Mouse (Mus musculus) T-helper 17 cell (primary cell): ENCODE results near the gene Siah2.

Source experiments
- in situ Hi-C, 2 experiments: fragments of 300-600 bp; cut with MboI, MseI; formaldehyde crosslinking; loops; 1 replicate in 1 of 2; 2 replicates in 1 of 2; pipeline ENCODE4 v1.15.1; 2025; ENCODE audit warnings: high pct_unique_total_duplicates in 2 of 2

The Siah2 gene

GRCm38 (mm10) chr3:58672481-58673183 is 19.6 kb downstream of the Siah2 start:
- in situ Hi-C loops = no loop called here

- in situ Hi-C loops = no loop called here
These were observed 20.5 kb downstream of the Siah2 start for GRCm38 (mm10) chr3:58671616-58672250.

- in situ Hi-C loops = no loop called here
These were observed 28.2 kb downstream of the Siah2 start for GRCm38 (mm10) chr3:58663970-58664369.

DNA sequence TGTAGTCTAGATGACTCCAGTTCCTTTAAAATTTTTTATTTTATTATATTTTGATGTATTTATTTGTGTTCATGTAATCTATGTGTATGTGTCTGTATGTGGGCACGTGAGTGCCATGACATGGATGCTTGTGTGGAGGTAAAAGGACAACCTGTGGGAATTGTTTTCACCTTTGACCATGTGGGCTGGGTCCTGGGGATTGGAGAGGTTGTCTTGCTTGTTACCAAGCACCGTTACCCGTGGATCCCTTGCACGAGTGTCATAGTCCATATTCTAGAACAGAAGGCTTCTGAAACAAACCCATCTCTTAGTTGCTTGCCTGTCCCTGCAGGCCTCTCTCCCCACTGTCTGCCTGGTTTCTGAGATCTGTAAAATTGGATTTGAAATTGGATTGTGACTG is 31.6 kb downstream of the Siah2 start:
- in situ Hi-C loops = no loop called here

DNA sequence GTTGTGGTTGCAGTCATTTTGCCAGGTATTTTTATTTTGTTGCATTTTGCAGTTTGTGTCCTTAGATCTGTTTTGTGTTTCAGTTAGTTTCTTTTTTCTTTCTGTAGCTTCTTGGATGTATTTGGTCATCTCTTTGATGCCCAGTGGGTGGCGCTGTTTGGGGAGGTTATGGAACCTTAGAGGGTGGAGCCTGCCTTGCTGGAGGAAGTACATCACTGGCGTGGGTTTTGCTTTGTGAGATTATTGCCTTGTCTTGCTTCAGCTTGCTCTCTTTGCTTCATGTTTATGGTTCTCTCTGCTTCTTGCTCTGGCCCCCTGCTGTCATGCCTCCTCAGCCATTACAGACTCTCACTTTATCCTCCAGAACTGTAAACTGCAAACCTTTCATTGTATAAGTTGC is 34.8 kb downstream of the Siah2 start:
- in situ Hi-C loops = loop anchor here (5.0 kb wide), 1 partner anchor 125 kb away; no protein-coding TSS in a partner anchor

- in situ Hi-C loops = loop anchor here (5.0 kb wide), 1 partner anchor 127 kb away; no protein-coding TSS in a partner anchor
These were observed 36.7 kb downstream of the Siah2 start for GRCm38 (mm10) chr3:58655362-58656130.

- in situ Hi-C loops = no loop called here
These were observed 38.3 kb downstream of the Siah2 start for GRCm38 (mm10) chr3:58653907-58654306.

- in situ Hi-C loops = no loop called here
These were observed 41.9 kb downstream of the Siah2 start for GRCm38 (mm10) chr3:58650328-58650727.

- in situ Hi-C loops = loop anchor here in 1 of 2 experiments (25.0 kb wide), 1 partner anchor 485 kb away; no protein-coding TSS in a partner anchor
These were observed 45.0 kb downstream of the Siah2 start for GRCm38 (mm10) chr3:58647179-58647578.

GRCm38 (mm10) chr3:58646180-58646579 is 46.0 kb downstream of the Siah2 start:
- in situ Hi-C loops = loop anchor here in 1 of 2 experiments (25.0 kb wide), 1 partner anchor 484 kb away; no protein-coding TSS in a partner anchor

- in situ Hi-C loops = loop anchor here in 1 of 2 experiments (25.0 kb wide), 1 partner anchor 474 kb away; no protein-coding TSS in a partner anchor
These were observed 55.5 kb downstream of the Siah2 start, which contains the start of gene Erich6 for GRCm38 (mm10) chr3:58636406-58637295. TSS of gene Erich6 (minus strand) at chr3:58637207.

DNA sequence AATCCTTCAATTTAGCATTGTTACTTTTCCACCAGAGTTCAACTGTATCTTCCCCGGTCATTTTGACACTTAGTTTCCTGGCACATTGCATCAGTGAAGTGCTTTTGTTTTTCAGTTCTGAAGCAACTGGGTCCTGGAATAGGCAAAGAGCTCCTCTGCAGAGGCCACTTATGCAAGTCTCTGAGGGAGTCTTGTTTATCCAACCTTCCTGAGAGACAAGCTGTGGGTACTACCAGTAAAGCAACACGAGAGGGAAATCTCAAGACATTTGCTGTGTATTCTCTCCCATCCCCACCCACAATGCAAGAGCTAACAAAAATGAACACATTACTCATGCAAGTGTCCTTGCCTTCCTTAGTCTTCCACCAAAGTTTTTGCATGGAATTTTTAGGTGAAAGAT is 60.5 kb downstream of the Siah2 start:
- in situ Hi-C loops = loop anchor here in 1 of 2 experiments (25.0 kb wide), 1 partner anchor 469 kb away; no protein-coding TSS in a partner anchor

- in situ Hi-C loops = loop anchor here in 1 of 2 experiments (25.0 kb wide), 1 partner anchor 463 kb away; no protein-coding TSS in a partner anchor
These were observed 67.2 kb downstream of the Siah2 start for GRCm38 (mm10) chr3:58624981-58625380.
